Mouse (Mus musculus) testis, adult 2 months (tissue): ENCODE measurements around the gene Xxylt1.

Experiments used
- CTCF ChIP-seq: fragments of 200-500 bp; IDR thresholded peaks from 2 replicates; pipeline ENCODE4 v1.5.1; 2012; ENCODE audit warnings: low read depth, mild to moderate bottlenecking, inconsistent platforms, low read length, moderate library complexity; ENCODE audit not compliant: control insufficient read depth, insufficient read depth, insufficient replicate concordance
- POLR2A ChIP-seq: fragments of 200-500 bp; IDR thresholded peaks from 2 replicates; pipeline ENCODE4 v1.6.1; 2012; ENCODE audit warnings: low read depth, mild to moderate bottlenecking, inconsistent platforms, low read length, moderate library complexity; ENCODE audit not compliant: control insufficient read depth

DNA sequence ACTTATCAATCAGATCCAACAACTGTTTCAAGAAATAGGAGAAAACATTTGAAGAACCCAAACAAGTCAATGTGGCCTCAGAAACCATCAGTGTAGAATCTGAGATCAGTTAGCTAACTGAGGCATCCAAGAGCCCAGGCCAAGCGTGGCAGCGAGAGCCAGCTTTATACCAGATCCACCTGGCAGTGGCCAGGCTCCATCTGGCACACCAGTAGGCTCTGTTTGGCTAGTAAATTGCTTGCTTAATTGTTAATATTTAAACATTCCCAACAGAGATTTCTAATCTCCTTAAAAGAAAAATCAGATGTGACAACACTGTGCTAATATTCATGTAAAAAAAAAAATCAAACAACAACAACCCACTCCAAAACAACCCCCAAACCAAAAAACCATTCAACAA is 83.2 kb downstream of the Xxylt1 start:
- TF ChIP-seq CTCF = no peak
- TF ChIP-seq POLR2A = no peak
